Mouse (Mus musculus): ENCODE results near the gene Gfi1b.

DNA sequence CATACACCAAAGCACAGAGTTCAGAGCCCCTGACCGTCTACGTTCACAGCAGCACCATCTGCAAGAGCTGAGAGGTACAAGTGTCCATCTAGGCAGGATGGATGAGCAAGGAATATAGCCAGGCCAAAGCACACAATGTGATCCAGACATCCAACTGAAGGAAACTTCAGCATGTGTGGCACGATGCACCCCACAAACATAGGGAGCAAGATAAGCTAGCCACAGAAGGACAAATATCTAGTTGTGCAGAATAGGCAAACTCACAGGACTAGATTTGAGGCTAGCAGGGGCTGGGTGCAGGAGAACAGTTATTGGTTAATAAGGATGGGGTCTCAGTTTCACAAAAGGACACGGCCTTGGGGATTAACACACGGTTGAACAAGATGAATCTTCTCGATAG, 2.4 kb downstream of the Gfi1b start:
- TF ChIP-seq EP300 (IDR thresholded peaks at IDR 0.05; ENCODE audit: low read depth) (no peak), CTCF (IDR thresholded peaks at IDR 0.05; ENCODE audit: low read depth) (no peak)
